Mouse (Mus musculus): ENCODE measurements at regions not wholly inside any gene's neighbourhood (a gene's known extent, or its start where the extent isn't known, plus 50 kb on each side); places are given as distances from the start of the nearest gene placed in this dataset.

DNA sequence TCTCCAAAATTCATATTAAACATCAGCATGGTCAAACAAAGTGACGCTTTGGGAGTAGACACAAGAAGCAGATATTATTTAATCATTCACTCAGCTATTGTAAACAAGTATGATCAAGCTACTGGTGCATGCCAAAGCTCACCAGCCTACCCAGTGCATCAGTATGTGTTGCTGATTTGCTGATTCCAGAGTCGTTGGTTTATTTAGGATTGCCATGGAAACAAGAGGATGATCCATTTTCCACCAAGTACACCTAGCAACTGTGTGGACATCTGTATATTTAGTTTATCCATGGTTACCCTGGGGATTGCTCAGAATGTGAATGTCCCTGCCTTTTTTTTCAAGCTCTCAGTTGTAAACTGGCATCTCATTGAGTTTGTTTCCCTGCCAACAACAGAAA lies 481.9 kb upstream of the Gm11114 start:
- TF ChIP-seq EP300 (IDR thresholded peaks at IDR 0.05) (no peak), CTCF (IDR thresholded peaks at IDR 0.05) (no peak)

All from lung, postnatal 0 days (tissue).